Mouse (Mus musculus): ENCODE measurements around the gene Cdhr5.

- TF ChIP-seq CTCF (conservative IDR thresholded peaks at IDR 0.05; ENCODE audit: insufficient read depth, insufficient read length, low read depth, low read length) (no peak), POLR2A (IDR thresholded peaks at IDR 0.05; ENCODE audit: low read depth, low read length) (no peak)
These were observed 20.4 kb downstream of the Cdhr5 start for GRCm38 (mm10) chr7:141256159-141256558.
